Mouse (Mus musculus) liver, embryonic 14.5 days (tissue): ENCODE measurements around the gene Mettl4. TPM values are rescaled to one million over a fixed set of nuclear protein-coding genes. Genes with fewer than 3 reads are reported as not detected.
"Not testable (repeated sequence)": the region's sequence is repeated elsewhere in the genome, so short reads cannot be mapped to it uniquely, and the experiment has no call there.

Experiments used
- ATAC-seq: fragments of 200-750 bp; cut with Nextera tagmentation; 2 replicates; pipeline ENCODE4 v1.8.0; 2017; ENCODE audit warnings: moderate number of reproducible peaks, mild to moderate bottlenecking, moderate library complexity; ENCODE audit not compliant: insufficient read depth
- DNase-seq, 3 experiments: peaks; one replicate each; pipeline ENCODE4 v3.0.0-alpha.2; 2012 to 2013; ENCODE audit warnings: low read depth in 3 of 3, low spot score in 3 of 3
- H3K27ac ChIP-seq: fragments of 300-500 bp; sonication (generic); 2 replicates; pipeline ENCODE4 v1.5.1; 2014; ENCODE audit warnings: moderate library complexity, mild to moderate bottlenecking, control low read depth, inconsistent platforms
- H3K27me3 ChIP-seq: fragments of 300-500 bp; sonication (generic); 2 replicates; pipeline ENCODE4 v1.6.1; 2014; ENCODE audit warnings: mild to moderate bottlenecking, low read length, moderate library complexity; ENCODE audit not compliant: control insufficient read depth, insufficient read depth
- H3K36me3 ChIP-seq: fragments of 300-500 bp; sonication (generic); replicated peaks from 2 replicates; pipeline ENCODE4 v1.6.1; 2014; ENCODE audit warnings: low read depth; ENCODE audit not compliant: control insufficient read depth, insufficient read depth
- H3K4me1 ChIP-seq, 2 experiments: fragments of 200-500 bp in 1 of 2; fragments of 300-500 bp in 1 of 2; sonication (generic) in 1 of 2; replicated peaks; 2 replicates each; pipeline ENCODE4 v1.6.1; 2012 to 2014; ENCODE audit warnings: antibody characterized with exemption in 1 of 2, inconsistent platforms in 1 of 2, low read length in 1 of 2; ENCODE audit not compliant: control insufficient read depth in 2 of 2, insufficient read depth in 2 of 2
- H3K4me2 ChIP-seq: fragments of 300-500 bp; sonication (generic); 2 replicates; pipeline ENCODE4 v1.6.1; 2014; ENCODE audit warnings: low read depth, mild to moderate bottlenecking, control low read depth, moderate library complexity
- H3K4me3 ChIP-seq, 2 experiments: fragments of 200-500 bp in 1 of 2; fragments of 300-500 bp in 1 of 2; sonication (generic) in 1 of 2; 2 replicates each; pipeline ENCODE4 v1.5.1; 2012 to 2014; ENCODE audit warnings: low read depth in 2 of 2, low read length in 2 of 2, mild to moderate bottlenecking in 2 of 2, control low read depth in 1 of 2, inconsistent platforms in 1 of 2, moderate library complexity in 1 of 2; ENCODE audit not compliant: insufficient read depth in 1 of 2
- H3K9ac ChIP-seq: fragments of 300-500 bp; sonication (generic); replicated peaks from 2 replicates; pipeline ENCODE4 v1.6.1; 2014; ENCODE audit warnings: mild to moderate bottlenecking, control low read depth, moderate library complexity
- H3K9me3 ChIP-seq: fragments of 300-500 bp; sonication (generic); 2 replicates; pipeline ENCODE4 v1.6.1; 2016; ENCODE audit warnings: low read length, mixed read lengths; ENCODE audit not compliant: control insufficient read depth
- CTCF ChIP-seq: IDR thresholded peaks from 2 replicates; pipeline ENCODE4 v1.5.1; 2016; ENCODE audit warnings: antibody characterized with exemption, low read depth, control low read depth
- EP300 ChIP-seq: IDR thresholded peaks from 2 replicates; pipeline ENCODE4 v1.6.1; 2016; ENCODE audit warnings: antibody characterized with exemption, low read depth
- WGBS: fragments of 180-500 bp; shearing (Covaris S2); extraction: QIAGEN DNeasy Blood & Tissue Kit; methylation state at CpG from one replicate; pipeline ENCODE4 v1.1.7; 2014; ENCODE audit not compliant: insufficient replicate concordance; 5-methylcytosine and 5-hydroxymethylcytosine counted together
- polyA plus RNA-seq, 2 experiments: library from polyadenylated mRNA; depleted of rRNA in 1 of 2; stranded (reverse) in 1 of 2; unstranded in 1 of 2; fragments of >200 nt; fragmentation: Nextera tagmentation in 1 of 2; extraction: Ambion mirVana in 1 of 2; gene quantifications; 2 replicates each; pipeline versions ENCODE4 v1.2.1 to v1.2.3; 2012 to 2014

The Mettl4 gene
- polyA plus RNA-seq, 2 experiments = 5.1 to 13.5 TPM

GRCm38 (mm10) chr17:94730416-94730815, 19.4 kb downstream of the Mettl4 start:
- WGBS = 25% methylated on average over 2 of the region's 2 CpGs

GRCm38 (mm10) chr17:94726750-94727149, 23.1 kb downstream of the Mettl4 start:
- WGBS = 60% methylated on average over 4 of the region's 4 CpGs
- H3K9ac ChIP-seq = no peak overlapping the region
- H3K9me3 ChIP-seq = no peaks in the 10 kb centered on the region
- H3K4me1 ChIP-seq = peaks cover 0 to 3% of the 10 kb centered on the region in 2 experiments; a peak in 2 of 4 replicates
- H3K4me2 ChIP-seq = no peak overlapping the region
- TF ChIP-seq CTCF = no peak
- no peak overlapping the region for H3K27ac ChIP-seq
- H3K27me3 ChIP-seq = no peaks in the 10 kb centered on the region
- no peak for DNase-seq
- peaks cover 3% of the 10 kb centered on the region; the same call in 1 of the 2 replicates for H3K36me3 ChIP-seq
- no peak for ATAC-seq
- no peak overlapping the region for H3K4me3 ChIP-seq

More at GRCm38 (mm10) chr17:94730416-94730815, 19.4 kb downstream of the Mettl4 start:
- not testable (repeated sequence) for H3K9me3 ChIP-seq, H3K36me3 ChIP-seq, H3K4me2 ChIP-seq, H3K9ac ChIP-seq, H3K27me3 ChIP-seq, H3K4me1 ChIP-seq, H3K4me3 ChIP-seq, H3K27ac ChIP-seq, ATAC-seq
- DNase-seq = peak in 2 of 3 experiments; percentile 5 to 29
- peak; percentile 62 for TF ChIP-seq CTCF

GRCm38 (mm10) chr17:94673515-94674317, 76.1 kb downstream of the Mettl4 start:
- H3K36me3 ChIP-seq = no peaks in the 10 kb centered on the region
- 53% methylated on average over 6 of the region's 6 CpGs for WGBS
- DNase-seq = no peak
- H3K4me2 ChIP-seq = no peak overlapping the region
- ATAC-seq = no peak
- H3K27ac ChIP-seq = no peak overlapping the region
- no peaks in the 10 kb centered on the region for H3K4me1 ChIP-seq
- H3K9me3 ChIP-seq = no peaks in the 10 kb centered on the region
- no peak for TF ChIP-seq CTCF
- TF ChIP-seq EP300 = no peak
- H3K4me3 ChIP-seq = no peak overlapping the region
- H3K9ac ChIP-seq = no peak overlapping the region
- H3K27me3 ChIP-seq = no peaks in the 10 kb centered on the region
